Mouse (Mus musculus) T-helper 17 cell (primary cell): ENCODE measurements at regions not wholly inside any gene's neighbourhood (a gene's known extent, or its start where the extent isn't known, plus 50 kb on each side); places are given as distances from the start of the nearest gene placed in this dataset.

Experiments
- in situ Hi-C, 2 experiments: fragments of 300-600 bp; cut with MboI, MseI; formaldehyde crosslinking; loops; 1 replicate in 1 of 2; 2 replicates in 1 of 2; pipeline ENCODE4 v1.15.1; 2025; ENCODE audit warnings: high pct_unique_total_duplicates in 2 of 2

- in situ Hi-C loops, result loop anchor here in 1 of 2 experiments (10.0 kb wide), 1 partner anchor 1577 kb away; no protein-coding TSS in a partner anchor
Measured at GRCm38 (mm10) chr10:16231821-16232220, 1491.2 kb upstream of the Cited2 start.

DNA sequence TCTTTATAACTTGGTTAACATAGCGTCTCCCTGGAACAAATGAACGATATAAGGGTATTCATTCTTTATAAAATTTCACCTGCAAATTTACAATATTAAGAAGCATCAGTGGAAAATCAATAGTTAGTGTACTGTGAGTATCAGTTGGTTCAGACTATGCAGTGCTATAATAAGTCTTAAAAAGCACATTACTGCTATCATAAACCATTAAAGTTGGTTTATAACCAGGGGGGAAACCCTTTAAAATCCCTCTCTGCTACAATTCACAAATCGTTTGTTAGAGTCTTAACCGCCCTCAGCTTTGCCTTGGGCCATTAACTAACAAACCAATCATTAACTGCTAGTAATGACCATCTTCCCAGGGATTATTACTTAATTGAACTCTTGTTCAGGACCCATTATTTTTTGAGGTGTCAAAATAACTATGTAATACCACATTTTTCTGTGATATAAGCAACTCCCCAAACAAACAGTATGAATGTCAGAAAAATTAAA, 1489.4 kb upstream of the Cited2 start:
- in situ Hi-C loops, result loop anchor here in 1 of 2 experiments (10.0 kb wide), 1 partner anchor 1579 kb away; no protein-coding TSS in a partner anchor

- in situ Hi-C loops, result no loop called here
Measured at GRCm38 (mm10) chr10:16256329-16256728, 1466.7 kb upstream of the Cited2 start.

- in situ Hi-C loops, result no loop called here
Measured at GRCm38 (mm10) chr10:16272786-16273185, 1450.2 kb upstream of the Cited2 start.

GRCm38 (mm10) chr10:16317026-16317425, 1406.0 kb upstream of the Cited2 start:
- in situ Hi-C loops, result no loop called here

DNA sequence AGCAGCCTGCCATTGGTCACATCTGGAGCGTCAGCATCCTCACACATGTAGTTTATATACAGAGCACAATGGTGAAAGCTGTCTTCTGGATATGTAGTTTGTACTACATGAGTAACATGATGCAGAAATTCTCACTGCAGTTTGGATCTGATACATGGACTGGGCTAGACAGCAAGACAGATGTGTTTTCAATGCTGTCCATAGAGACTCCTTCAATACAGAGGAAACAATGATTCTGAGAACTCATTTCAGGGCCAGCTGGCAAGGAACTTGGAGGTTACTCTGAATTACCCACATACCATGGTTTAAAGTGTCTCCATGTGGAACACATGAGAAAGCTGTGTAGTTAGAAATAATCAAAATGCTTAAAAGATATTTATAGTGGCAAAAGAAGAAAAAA, 1385.5 kb upstream of the Cited2 start:
- in situ Hi-C loops, result no loop called here

- in situ Hi-C loops, result no loop called here
Measured at GRCm38 (mm10) chr10:16341496-16341895, 1381.5 kb upstream of the Cited2 start.

DNA sequence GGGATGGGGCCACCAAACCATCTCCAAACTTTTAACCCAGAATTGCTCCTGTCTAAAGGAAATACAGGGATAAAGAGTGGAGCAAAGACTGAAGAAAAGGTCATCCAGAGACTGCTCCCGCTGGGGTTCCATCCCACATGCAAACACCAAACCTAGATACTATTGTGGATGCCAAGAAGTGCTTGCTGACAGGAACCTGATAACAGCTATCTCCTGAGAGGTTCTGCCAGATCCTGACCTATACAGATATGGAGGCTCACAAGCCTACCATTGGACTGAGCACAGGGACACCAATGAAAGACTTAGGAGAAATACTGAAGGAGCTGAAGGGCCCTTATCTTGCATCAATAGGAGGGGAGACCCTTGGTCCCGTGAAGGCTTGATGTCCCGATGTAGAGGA, 1359.0 kb upstream of the Cited2 start:
- in situ Hi-C loops, result no loop called here
